ENCODE assay signal across 12 mouse cellular contexts in the genomic region with DNA sequence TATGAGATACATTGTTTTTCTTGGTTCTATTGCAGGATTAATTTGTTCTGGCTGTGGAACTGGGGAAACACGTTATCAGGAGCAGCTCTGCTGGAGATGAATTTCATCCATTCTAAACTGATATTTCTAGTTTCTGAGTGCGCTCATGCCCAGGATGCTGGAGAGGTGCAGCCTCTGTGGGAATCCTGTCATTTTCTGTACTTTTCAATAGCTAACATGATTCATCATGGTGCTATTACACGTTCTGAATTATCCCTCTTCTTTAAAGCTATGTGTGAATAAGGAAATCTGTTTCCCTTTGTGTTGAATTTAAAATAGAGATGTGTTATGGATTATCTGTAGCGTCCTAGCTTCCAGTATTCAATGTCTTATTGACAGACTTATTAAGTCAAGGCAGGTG.
"Had no signal": no experiment of that assay in that cellular context is flagged by ENCODE, and none has a peak within 500 bp of the region (broad histone marks: within the 10 kb centered on the region; RNA-seq: fewer than 3 reads in every experiment).

No protein-coding gene starts in this region.

- H3K4me1 ChIP-seq: limb, embryonic 10.5 days; liver, embryonic 15.5 days; midbrain, embryonic 13.5 days had no signal

- H3K36me3 ChIP-seq: limb, embryonic 10.5 days; liver, embryonic 15.5 days; midbrain, embryonic 13.5 days had no signal

- DNase-seq: kidney, postnatal 10 days; kidney, postnatal 4 days; lung, adult 2 months; right cerebral cortex, adult 18-20 months; right cerebral cortex, postnatal 25 days; thymus, adult 2 months; thymus, postnatal 25 days had no signal

- H3K9me3 ChIP-seq: limb, embryonic 10.5 days; liver, embryonic 15.5 days; midbrain, embryonic 13.5 days had no signal

- H3K4me3 ChIP-seq: layer of hippocampus, adult 2 months; limb, embryonic 10.5 days; liver, embryonic 15.5 days; midbrain, embryonic 13.5 days had no signal

- H3K4me2 ChIP-seq: liver, embryonic 11.5 days; liver, embryonic 15.5 days; midbrain, embryonic 13.5 days had no signal

- H3K27me3 ChIP-seq: liver, embryonic 15.5 days; midbrain, embryonic 13.5 days had no signal

- ATAC-seq: midbrain, embryonic 13.5 days had no signal

- H3K27ac ChIP-seq: layer of hippocampus, adult 2 months; limb, embryonic 10.5 days; liver, embryonic 15.5 days; midbrain, embryonic 13.5 days had no signal

- H3K9ac ChIP-seq: liver, embryonic 15.5 days; midbrain, embryonic 13.5 days had no signal
